Mouse (Mus musculus): ENCODE measurements around the gene Micu2. TPM values are rescaled to one million over a fixed set of nuclear protein-coding genes. Genes with fewer than 3 reads are reported as not detected.

Micu2 gene
- 41.5 and 45.3 TPM in 2 replicates for polyA plus RNA-seq (2015; fragmentation: Nextera tagmentation; extraction: Ambion mirVana)

- DNase-seq (peak; percentile 69), ATAC-seq (ENCODE audit: low read depth) (peak; percentile 91)
- Histone ChIP-seq H3K9me3 (replicated peaks) (no peaks in the 10 kb centered on the region), H3K27me3 (no peaks in the 10 kb centered on the region), H3K27ac (peak within 1 kb of the TSS; percentile 74), H3K9ac (peak within 1 kb of the TSS; percentile 87), H3K36me3 (no peaks in the 10 kb centered on the region), H3K4me1 (replicated peaks) (peaks cover 31% of the 10 kb centered on the region), H3K4me3 (replicated peaks) (peak within 1 kb of the TSS; percentile 85), H3K4me2 (peak within 1 kb of the TSS; percentile 92)
- WGBS (ENCODE audit: insufficient replicate concordance), result 2% methylated on average over 76 of the region's 76 CpGs
Observed at GRCm38 (mm10) chr14:57998526-57999401, at the start of gene Micu2. Gene Micu2 (minus strand): TSS chr14:57999262.

- 44% methylated on average over 4 of the region's 4 CpGs for WGBS (ENCODE audit: insufficient replicate concordance)
- H3K36me3 ChIP-seq, result no peaks in the 10 kb centered on the region
- ATAC-seq (ENCODE audit: low read depth) (no peak), DNase-seq (no peak)
- no peak overlapping the region for H3K9ac ChIP-seq
- H3K4me1 ChIP-seq (replicated peaks), result no peaks in the 10 kb centered on the region
- no peaks in the 10 kb centered on the region for H3K27me3 ChIP-seq
- H3K9me3 ChIP-seq (replicated peaks), result no peaks in the 10 kb centered on the region
- H3K4me3 ChIP-seq (replicated peaks), result no peak overlapping the region
- no peak overlapping the region for H3K27ac ChIP-seq
- H3K4me2 ChIP-seq, result no peak overlapping the region
Observed at GRCm38 (mm10) chr14:58046639-58047284, 47.7 kb upstream of the Micu2 start.

GRCm38 (mm10) chr14:58036174-58036573 lies 37.1 kb upstream of the Micu2 start:
- no peak for DNase-seq

GRCm38 (mm10) chr14:58034567-58034966 lies 35.5 kb upstream of the Micu2 start:
- Histone ChIP-seq H3K27me3 (no peaks in the 10 kb centered on the region), H3K4me3 (replicated peaks) (no peak overlapping the region), H3K4me2 (no peak overlapping the region), H3K9me3 (replicated peaks) (no peaks in the 10 kb centered on the region), H3K4me1 (replicated peaks) (no peaks in the 10 kb centered on the region), H3K36me3 (no peaks in the 10 kb centered on the region), H3K9ac (no peak overlapping the region), H3K27ac (no peak overlapping the region)
- no peak for ATAC-seq (ENCODE audit: low read depth)
- 12% methylated on average over 8 of the region's 8 CpGs for WGBS (ENCODE audit: insufficient replicate concordance)
- no peak for DNase-seq

More at GRCm38 (mm10) chr14:58036174-58036573, 37.1 kb upstream of the Micu2 start:
- Histone ChIP-seq H3K27ac (no peak overlapping the region), H3K27me3 (no peaks in the 10 kb centered on the region), H3K4me1 (replicated peaks) (no peaks in the 10 kb centered on the region), H3K9me3 (replicated peaks) (no peaks in the 10 kb centered on the region), H3K36me3 (no peaks in the 10 kb centered on the region), H3K4me3 (replicated peaks) (no peak overlapping the region), H3K4me2 (no peak overlapping the region), H3K9ac (no peak overlapping the region)
- 33% methylated on average over 6 of the region's 6 CpGs for WGBS (ENCODE audit: insufficient replicate concordance)
- no peak for ATAC-seq (ENCODE audit: low read depth)

- H3K9me3 ChIP-seq (replicated peaks), result no peaks in the 10 kb centered on the region
- H3K4me2 ChIP-seq, result no peak overlapping the region
- no peak overlapping the region for H3K27ac ChIP-seq
- 24% methylated on average over 2 of the region's 2 CpGs for WGBS (ENCODE audit: insufficient replicate concordance)
- no peak overlapping the region for H3K9ac ChIP-seq
- no peaks in the 10 kb centered on the region for H3K27me3 ChIP-seq
- H3K36me3 ChIP-seq, result no peaks in the 10 kb centered on the region
- H3K4me3 ChIP-seq (replicated peaks), result no peak overlapping the region
- ATAC-seq (ENCODE audit: low read depth), result no peak
- no peaks in the 10 kb centered on the region for H3K4me1 ChIP-seq (replicated peaks)
- DNase-seq, result no peak
Observed at GRCm38 (mm10) chr14:58018869-58019268, 19.8 kb upstream of the Micu2 start.

GRCm38 (mm10) chr14:58003852-58004251 lies 4.8 kb upstream of the Micu2 start:
- no peaks in the 10 kb centered on the region for H3K9me3 ChIP-seq (replicated peaks)
- H3K27me3 ChIP-seq, result no peaks in the 10 kb centered on the region
- no peak overlapping the region for H3K4me2 ChIP-seq
- H3K9ac ChIP-seq, result no peak overlapping the region
- no peak overlapping the region for H3K27ac ChIP-seq
- DNase-seq, result no peak
- H3K36me3 ChIP-seq, result no peaks in the 10 kb centered on the region
- ATAC-seq (ENCODE audit: low read depth), result no peak
- H3K4me1 ChIP-seq (replicated peaks), result peaks cover 5% of the 10 kb centered on the region
- no peak overlapping the region for H3K4me3 ChIP-seq (replicated peaks)
- 70% methylated on average over 6 of the region's 6 CpGs for WGBS (ENCODE audit: insufficient replicate concordance)

- DNase-seq (no peak), ATAC-seq (ENCODE audit: low read depth) (no peak)
- Histone ChIP-seq H3K9me3 (replicated peaks) (no peaks in the 10 kb centered on the region), H3K4me1 (replicated peaks) (peaks cover 19% of the 10 kb centered on the region), H3K27ac (no peak overlapping the region), H3K27me3 (no peaks in the 10 kb centered on the region), H3K4me2 (no peak overlapping the region), H3K4me3 (replicated peaks) (no peak overlapping the region), H3K9ac (no peak overlapping the region), H3K36me3 (no peaks in the 10 kb centered on the region)
- WGBS (ENCODE audit: insufficient replicate concordance), result 59% methylated on average over 1 of the region's 1 CpGs
Observed at GRCm38 (mm10) chr14:58002161-58002560, 3.1 kb upstream of the Micu2 start.

GRCm38 (mm10) chr14:57999402-57999734 lies 306 bp upstream of the Micu2 start:
- H3K9ac ChIP-seq, result no peak overlapping the region
- no peaks in the 10 kb centered on the region for H3K36me3 ChIP-seq
- H3K4me3 ChIP-seq (replicated peaks), result peak overlapping the region; percentile 85
- 29% methylated on average over 5 of the region's 5 CpGs for WGBS (ENCODE audit: insufficient replicate concordance)
- no peaks in the 10 kb centered on the region for H3K9me3 ChIP-seq (replicated peaks)
- DNase-seq (no peak), ATAC-seq (ENCODE audit: low read depth) (peak; percentile 47)
- H3K4me1 ChIP-seq (replicated peaks), result peaks cover 31% of the 10 kb centered on the region
- peak overlapping the region; percentile 92 for H3K4me2 ChIP-seq
- H3K27me3 ChIP-seq, result no peaks in the 10 kb centered on the region
- H3K27ac ChIP-seq, result no peak overlapping the region

GRCm38 (mm10) chr14:57997431-57997830 lies 1.6 kb downstream of the Micu2 start:
- WGBS (ENCODE audit: insufficient replicate concordance), result 26% methylated on average over 1 of the region's 1 CpGs
- Histone ChIP-seq H3K36me3 (peaks cover 7% of the 10 kb centered on the region), H3K9me3 (replicated peaks) (no peaks in the 10 kb centered on the region), H3K4me3 (replicated peaks) (no peak overlapping the region), H3K27ac (no peak overlapping the region), H3K4me2 (0 out of 2 replicates have a peak overlapping the region, but pooled peaks have one; percentile 22), H3K4me1 (replicated peaks) (peaks cover 31% of the 10 kb centered on the region), H3K27me3 (no peaks in the 10 kb centered on the region), H3K9ac (no peak overlapping the region)
- DNase-seq (no peak), ATAC-seq (ENCODE audit: low read depth) (no peak)

- Histone ChIP-seq H3K4me2 (no peak overlapping the region), H3K9me3 (replicated peaks) (no peaks in the 10 kb centered on the region), H3K4me1 (replicated peaks) (peaks cover 31% of the 10 kb centered on the region), H3K27ac (no peak overlapping the region), H3K27me3 (no peaks in the 10 kb centered on the region), H3K9ac (no peak overlapping the region), H3K36me3 (peaks cover 7% of the 10 kb centered on the region), H3K4me3 (replicated peaks) (no peak overlapping the region)
- no peak for DNase-seq
- no peak for ATAC-seq (ENCODE audit: low read depth)
- 89% methylated on average over 3 of the region's 3 CpGs for WGBS (ENCODE audit: insufficient replicate concordance)
Observed at GRCm38 (mm10) chr14:57996210-57996609, 2.9 kb downstream of the Micu2 start.

GRCm38 (mm10) chr14:57991761-57992160 lies 7.3 kb downstream of the Micu2 start:
- Histone ChIP-seq H3K4me2 (no peak overlapping the region), H3K27ac (no peak overlapping the region), H3K27me3 (no peaks in the 10 kb centered on the region), H3K9ac (no peak overlapping the region), H3K4me1 (replicated peaks) (peaks cover 8% of the 10 kb centered on the region), H3K9me3 (replicated peaks) (no peaks in the 10 kb centered on the region), H3K4me3 (replicated peaks) (no peak overlapping the region), H3K36me3 (peaks cover 16% of the 10 kb centered on the region)
- DNase-seq, result no peak
- no peak for ATAC-seq (ENCODE audit: low read depth)
